Mouse (Mus musculus): ENCODE results near the gene Shq1. TPM values are rescaled to one million over a fixed set of nuclear protein-coding genes. Genes with fewer than 3 reads are reported as not detected.

The Shq1 gene
- polyA plus RNA-seq (2012; rRNA removed) = 5.6 and 6.4 TPM in 2 replicates

GRCm38 (mm10) chr6:100670880-100671344, at the start of gene Shq1:
Gene Shq1 (minus strand): TSS chr6:100671157.

DNA sequence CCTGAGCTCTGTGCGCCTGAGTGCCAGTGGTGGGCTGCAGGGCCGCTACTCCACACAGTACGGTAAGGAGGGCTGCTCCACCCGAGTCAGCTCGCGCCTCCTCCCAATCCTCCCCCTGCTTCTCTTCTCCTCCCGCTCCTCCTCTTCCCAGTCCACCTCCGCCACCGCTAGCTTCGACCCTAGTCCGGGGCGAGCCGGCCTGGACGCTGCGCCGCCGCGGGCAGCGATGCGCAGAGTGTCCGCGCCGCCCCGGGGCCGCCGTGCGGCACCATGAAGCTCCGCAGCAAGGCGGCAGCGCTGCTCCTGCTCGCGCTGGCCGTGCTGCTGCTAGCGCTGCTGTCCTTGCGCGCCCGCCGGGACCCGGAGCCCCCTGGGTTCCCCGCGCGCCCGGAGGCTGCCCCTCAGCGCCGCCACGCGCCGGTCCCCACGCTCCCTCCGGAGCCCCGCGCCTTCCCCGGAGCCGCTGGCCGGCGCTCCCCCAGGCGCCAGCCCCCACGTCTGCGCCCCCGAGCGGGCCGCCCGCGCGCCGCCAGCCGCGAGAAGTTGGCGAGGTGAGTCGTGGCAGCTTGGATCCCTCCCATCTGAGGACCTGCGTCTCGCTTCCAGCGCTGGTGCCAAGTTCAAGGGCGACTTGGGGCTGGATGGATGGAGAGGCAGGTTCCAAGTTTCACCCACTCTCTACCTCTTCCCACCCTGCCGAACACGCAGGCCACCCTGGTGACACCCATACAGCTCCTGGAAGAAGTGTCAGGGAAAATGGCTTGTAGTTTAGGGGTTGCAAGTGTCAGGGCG, 33.8 kb upstream of the Shq1 start, which contains the start of gene Gxylt2:
Gene Gxylt2, plus strand, starts transcription at position 161 of the 792 bp plus-strand sequence.

Other genes with a start within 250 kb of the Shq1 start
- gene Gxylt2, start 33.6 kb upstream of the Shq1 start, polyA plus RNA-seq (2012; rRNA removed) = 0.02 and 0.10 TPM in 2 replicates
- gene Ppp4r2, start 162.5 kb upstream of the Shq1 start, polyA plus RNA-seq (2012; rRNA removed) = 14.3 and 16.7 TPM in 2 replicates